Mouse (Mus musculus) limb, embryonic 14.5 days (tissue): ENCODE data around the gene Trappc13. TPM values are rescaled to one million over a fixed set of nuclear protein-coding genes. Genes with fewer than 3 reads are reported as not detected.
A peak's percentile ranks its signal among the peaks of the same experiment; 100 is the strongest.

ENCODE experiments used
- ATAC-seq: fragments of 200-750 bp; cut with Nextera tagmentation; 2 replicates; pipeline ENCODE4 v1.8.0; 2017; ENCODE audit warnings: low read depth, moderate number of reproducible peaks, moderate TSS enrichment; ENCODE audit not compliant: low FRiP score
- DNase-seq: peaks from one replicate; pipeline ENCODE4 v3.0.0-alpha.2; 2015; ENCODE audit warnings: low spot score
- H3K27ac ChIP-seq: fragments of 300-500 bp; sonication (generic); replicated peaks from 2 replicates; pipeline ENCODE4 v1.5.1; 2014; ENCODE audit warnings: low read depth, mild to moderate bottlenecking, low read length, moderate library complexity, mixed read lengths
- H3K27me3 ChIP-seq: fragments of 300-500 bp; sonication (generic); 2 replicates; pipeline ENCODE4 v1.6.1; 2014; ENCODE audit warnings: low read length, mixed read lengths; ENCODE audit not compliant: control insufficient read depth, insufficient read depth
- H3K36me3 ChIP-seq: fragments of 300-500 bp; sonication (generic); 2 replicates; pipeline ENCODE4 v1.6.1; 2014; ENCODE audit warnings: mild to moderate bottlenecking, low read length, moderate library complexity, mixed read lengths; ENCODE audit not compliant: control insufficient read depth, insufficient read depth
- H3K4me1 ChIP-seq: fragments of 300-500 bp; sonication (generic); 2 replicates; pipeline ENCODE4 v1.6.1; 2014; ENCODE audit warnings: antibody characterized with exemption, low read length, mixed read lengths; ENCODE audit not compliant: control insufficient read depth, insufficient read depth
- H3K4me2 ChIP-seq: fragments of 300-500 bp; sonication (generic); replicated peaks from 2 replicates; pipeline ENCODE4 v1.6.1; 2014; ENCODE audit warnings: low read depth, mild to moderate bottlenecking, low read length, moderate library complexity; ENCODE audit not compliant: severe bottlenecking
- H3K4me3 ChIP-seq: fragments of 300-500 bp; sonication (generic); replicated peaks from 2 replicates; pipeline ENCODE4 v1.5.1; 2014; ENCODE audit warnings: low read length
- H3K9ac ChIP-seq: fragments of 300-500 bp; sonication (generic); 2 replicates; pipeline ENCODE4 v1.6.1; 2014; ENCODE audit warnings: mild to moderate bottlenecking, low read depth, low read length, moderate library complexity; ENCODE audit not compliant: severe bottlenecking
- H3K9me3 ChIP-seq: fragments of 300-500 bp; sonication (generic); 2 replicates; pipeline ENCODE4 v1.6.1; 2016; ENCODE audit warnings: low read length; ENCODE audit not compliant: control insufficient read depth
- POLR2A ChIP-seq: fragments of 200-500 bp; IDR thresholded peaks from 2 replicates; pipeline ENCODE4 v1.8.0; 2012; ENCODE audit warnings: inconsistent platforms, mild to moderate bottlenecking, moderate library complexity, borderline replicate concordance; ENCODE audit not compliant: insufficient read depth, insufficient read length; ENCODE audit errors: extremely low read depth
- WGBS: fragments of 180-500 bp; shearing (Covaris S2); extraction: QIAGEN DNeasy Blood & Tissue Kit; methylation state at CpG from one replicate; pipeline ENCODE4 v1.1.7; 2014; 5-methylcytosine and 5-hydroxymethylcytosine counted together
- polyA plus RNA-seq, 2 experiments: library from polyadenylated mRNA; depleted of rRNA in 1 of 2; stranded (reverse) in 1 of 2; unstranded in 1 of 2; fragments of >200 nt; fragmentation: Nextera tagmentation in 1 of 2; extraction: Ambion mirVana in 1 of 2; gene quantifications; 2 replicates each; pipeline versions ENCODE4 v1.2.1 to v1.2.3; 2012 to 2014

Gene Trappc13
- polyA plus RNA-seq, 2 experiments = 23.4 to 43.9 TPM

- no peak for TF ChIP-seq POLR2A
- 15% methylated on average over 13 of the region's 13 CpGs for WGBS
- H3K4me1 ChIP-seq = peaks cover 7% of the 10 kb centered on the region
- H3K4me3 ChIP-seq = peak overlapping the region; percentile 88
- peak overlapping the region; percentile 78 for H3K27ac ChIP-seq
- no peaks in the 10 kb centered on the region for H3K9me3 ChIP-seq
- H3K27me3 ChIP-seq = no peaks in the 10 kb centered on the region
- H3K4me2 ChIP-seq = peak overlapping the region; percentile 60
- H3K36me3 ChIP-seq = peaks cover 24% of the 10 kb centered on the region
- ATAC-seq = no peak
- no peak for DNase-seq
- peak overlapping the region; percentile 84 for H3K9ac ChIP-seq
Observed at GRCm38 (mm10) chr13:104179176-104179888, 1.1 kb upstream of the Trappc13 start.

- peak within 1 kb of the TSS; percentile 88 for H3K4me3 ChIP-seq
- peaks cover 21% of the 10 kb centered on the region for H3K36me3 ChIP-seq
- peak within 1 kb of the TSS; percentile 84 for H3K9ac ChIP-seq
- ATAC-seq (peak; percentile 99), DNase-seq (peak; percentile 100)
- no peaks in the 10 kb centered on the region for H3K27me3 ChIP-seq
- H3K9me3 ChIP-seq = no peaks in the 10 kb centered on the region
- H3K4me1 ChIP-seq = peaks cover 7% of the 10 kb centered on the region
- under 1% methylated on average over 32 of the region's 38 CpGs for whole genome bisulfite sequencing
- peak within 1 kb of the TSS; percentile 69 for H3K4me2 ChIP-seq
- peak within 1 kb of the TSS; percentile 78 for H3K27ac ChIP-seq
- TF ChIP-seq POLR2A = peak; percentile 62; the same call in 1 of the 2 replicates
Observed at GRCm38 (mm10) chr13:104178650-104179121, 417 bp upstream of the Trappc13 start, which contains the start of gene Trim23. TSS of gene Trim23 (plus strand) at chr13:104178797.

- H3K9me3 ChIP-seq = no peaks in the 10 kb centered on the region
- WGBS = 78% methylated on average over 3 of the region's 3 CpGs
- peak overlapping the region; percentile 88 for H3K4me3 ChIP-seq
- no peaks in the 10 kb centered on the region for H3K27me3 ChIP-seq
- 0 out of 2 replicates have a peak overlapping the region, but pooled peaks have one; percentile 22 for H3K9ac ChIP-seq
- no peak for TF ChIP-seq POLR2A
- ATAC-seq (no peak), DNase-seq (no peak)
- peaks cover 7% of the 10 kb centered on the region for H3K4me1 ChIP-seq
- H3K4me2 ChIP-seq = peak overlapping the region; percentile 69
- no peak overlapping the region for H3K27ac ChIP-seq
- H3K36me3 ChIP-seq = peaks cover 12% of the 10 kb centered on the region
Observed at GRCm38 (mm10) chr13:104176874-104177273, 1.4 kb downstream of the Trappc13 start.

GRCm38 (mm10) chr13:104172498-104172897 lies 5.8 kb downstream of the Trappc13 start:
- DNase-seq = no peak
- Histone ChIP-seq H3K9ac (no peak overlapping the region), H3K4me2 (no peak overlapping the region), H3K4me1 (peaks cover 7% of the 10 kb centered on the region; the same call in 1 of the 2 replicates), H3K27ac (no peak overlapping the region), H3K36me3 (peaks cover 13% of the 10 kb centered on the region), H3K27me3 (no peaks in the 10 kb centered on the region), H3K4me3 (no peak overlapping the region), H3K9me3 (0 out of 2 replicates have a peak, but pooled peaks cover 2% of the 10 kb centered on the region)
- no peak for ATAC-seq
- no peak for TF ChIP-seq POLR2A

GRCm38 (mm10) chr13:104171711-104172110 lies 6.6 kb downstream of the Trappc13 start:
- no peak for ATAC-seq
- H3K4me1 ChIP-seq = 0 out of 2 replicates have a peak, but pooled peaks cover 3% of the 10 kb centered on the region
- H3K27me3 ChIP-seq = no peaks in the 10 kb centered on the region
- H3K36me3 ChIP-seq = peaks cover 13% of the 10 kb centered on the region
- no peak for TF ChIP-seq POLR2A
- 0 out of 2 replicates have a peak, but pooled peaks cover 2% of the 10 kb centered on the region for H3K9me3 ChIP-seq
- H3K4me2 ChIP-seq = no peak overlapping the region
- DNase-seq = no peak
- H3K9ac ChIP-seq = no peak overlapping the region
- 90% methylated on average over 5 of the region's 5 CpGs for WGBS
- H3K27ac ChIP-seq = no peak overlapping the region
- no peak overlapping the region for H3K4me3 ChIP-seq
